Mouse (Mus musculus): ENCODE results near the gene Hoxc9. TPM values are rescaled to one million over a fixed set of nuclear protein-coding genes. Genes with fewer than 3 reads are reported as not detected.

Gene Hoxc9
- total RNA-seq, 2 experiments from 2014 or later = not detected

DNA sequence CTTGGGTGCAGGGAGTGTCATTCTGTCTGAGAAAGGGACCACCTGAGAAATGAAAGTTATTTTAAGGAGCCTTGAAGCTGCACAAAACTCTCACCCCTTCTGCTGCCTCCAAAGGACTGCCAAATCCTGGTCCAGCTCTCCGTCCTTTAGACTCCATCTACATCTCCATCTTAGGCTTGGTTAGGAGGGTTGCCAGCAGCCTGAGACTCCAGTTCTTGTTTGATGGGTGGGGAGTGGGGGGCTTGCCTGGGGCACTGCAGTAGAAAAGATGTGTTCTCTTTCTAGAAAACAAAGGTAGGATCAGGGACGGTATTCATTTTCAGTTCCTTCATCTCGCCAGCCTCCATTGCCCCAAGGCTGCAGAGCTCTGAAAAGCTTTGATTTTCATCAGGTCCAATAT, 21.2 kb downstream of the Hoxc9 start:
- ATAC-seq (replicated peaks; ENCODE audit: poor library complexity, severe bottlenecking) = no peak

DNA sequence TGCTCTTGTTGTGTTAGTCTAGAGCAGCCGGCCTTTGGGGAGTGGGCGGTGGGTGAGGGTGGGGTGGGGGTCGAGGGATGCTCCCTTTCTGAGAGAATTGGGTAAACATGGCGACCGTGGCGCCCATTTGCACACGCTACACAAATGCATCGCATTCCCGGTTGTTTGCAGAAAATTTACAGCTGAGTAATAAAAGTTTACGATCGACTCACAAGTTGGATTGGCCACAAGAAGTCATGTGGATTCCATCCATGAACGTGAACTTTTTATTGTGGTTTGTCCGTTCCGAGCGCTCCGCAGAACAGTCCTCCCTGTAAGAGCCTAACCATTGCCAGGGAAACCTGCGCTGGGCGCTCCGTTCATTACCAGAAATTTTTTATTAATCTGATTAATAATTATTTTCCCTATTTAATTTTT, 21.7 kb downstream of the Hoxc9 start, which contains the start of gene Hoxc6:
TSS of gene Hoxc6 (plus strand) at position 319 of the 417 bp plus-strand sequence.
- ATAC-seq (replicated peaks; ENCODE audit: poor library complexity, severe bottlenecking) = no peak

DNA sequence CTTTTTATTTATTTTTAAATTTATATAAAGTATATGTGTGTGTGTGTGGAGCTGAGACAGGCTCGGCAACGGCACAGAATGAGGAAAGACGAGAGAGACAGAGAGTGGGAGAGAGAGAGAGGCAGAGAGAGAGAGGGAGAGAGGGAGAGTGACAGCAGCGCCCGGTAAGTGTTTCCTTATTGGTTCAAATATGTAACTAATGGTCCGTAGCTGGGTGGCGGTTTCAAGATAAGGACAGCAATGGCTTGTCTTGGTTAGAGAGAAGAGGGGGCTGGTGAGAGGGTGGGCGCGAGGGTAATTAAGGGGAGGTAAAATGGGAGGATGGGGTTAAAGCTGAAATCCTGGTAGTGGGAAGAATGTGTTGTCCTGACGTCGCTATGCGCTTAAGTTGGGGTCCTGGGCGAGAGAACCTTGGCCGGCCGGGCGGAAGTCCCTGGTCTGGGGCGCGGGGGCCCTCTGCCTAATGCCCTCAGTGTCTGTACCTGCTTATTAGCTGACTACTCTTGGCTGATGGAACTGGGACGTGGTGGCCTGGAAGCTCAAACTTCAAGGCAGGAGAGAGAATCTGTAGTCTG, 22.5 kb downstream of the Hoxc9 start:
- ATAC-seq (replicated peaks; ENCODE audit: poor library complexity, severe bottlenecking) = peak; percentile 6; the same call in 1 of the 2 replicates

DNA sequence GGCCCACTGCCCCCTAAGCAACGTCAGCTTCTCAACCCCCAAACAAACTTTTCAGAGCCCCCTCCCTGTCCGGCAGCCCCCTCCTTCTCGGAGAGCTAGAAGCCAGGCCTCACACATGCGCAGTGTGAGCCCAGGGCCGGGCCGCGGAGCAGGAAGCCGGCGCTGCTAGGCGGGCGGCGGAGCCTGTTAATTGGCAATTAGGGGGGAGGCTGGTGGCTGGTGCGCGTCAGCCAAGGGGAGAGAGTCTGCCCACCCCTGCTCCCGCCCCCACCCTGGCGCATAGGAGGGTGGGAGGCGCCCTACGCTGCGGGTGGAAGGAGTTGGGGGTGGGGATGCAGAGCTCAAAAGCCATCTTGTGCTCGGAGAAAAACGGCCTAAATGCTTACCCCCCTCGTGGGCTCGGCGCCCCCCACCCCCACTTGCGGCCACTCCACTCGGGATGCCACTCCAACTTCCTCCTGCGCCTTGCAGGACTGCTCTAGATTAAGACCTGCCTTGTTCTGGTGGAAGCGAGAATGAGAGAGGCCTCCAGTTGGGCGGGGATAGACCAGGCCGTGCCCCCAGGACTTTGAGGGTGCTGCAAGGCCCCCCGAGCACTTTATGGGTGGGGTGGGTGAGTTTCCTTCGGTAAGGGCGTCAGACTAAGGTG, 23.1 kb downstream of the Hoxc9 start:
- peak; percentile 56 for ATAC-seq (replicated peaks; ENCODE audit: poor library complexity, severe bottlenecking)

DNA sequence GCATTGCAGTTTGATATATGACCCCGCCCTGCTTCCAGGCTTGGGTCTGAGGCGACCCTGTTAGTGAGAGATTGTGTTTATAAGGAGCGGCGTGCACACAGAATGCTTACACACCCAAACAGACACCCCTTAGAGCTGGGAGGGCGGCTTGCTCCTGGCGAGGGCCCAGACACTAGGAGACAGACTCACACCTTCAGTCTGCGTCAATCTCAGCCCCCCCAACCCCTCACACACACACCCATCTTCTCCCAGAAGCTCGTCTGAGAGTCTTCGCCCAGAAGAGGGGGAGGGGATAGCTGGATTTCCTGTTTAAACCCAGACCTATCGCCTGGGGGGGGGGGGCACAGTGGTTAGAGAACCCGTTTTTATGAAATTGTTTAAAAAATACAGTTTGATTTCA, 23.7 kb downstream of the Hoxc9 start:
- ATAC-seq (replicated peaks; ENCODE audit: poor library complexity, severe bottlenecking) = no peak

DNA sequence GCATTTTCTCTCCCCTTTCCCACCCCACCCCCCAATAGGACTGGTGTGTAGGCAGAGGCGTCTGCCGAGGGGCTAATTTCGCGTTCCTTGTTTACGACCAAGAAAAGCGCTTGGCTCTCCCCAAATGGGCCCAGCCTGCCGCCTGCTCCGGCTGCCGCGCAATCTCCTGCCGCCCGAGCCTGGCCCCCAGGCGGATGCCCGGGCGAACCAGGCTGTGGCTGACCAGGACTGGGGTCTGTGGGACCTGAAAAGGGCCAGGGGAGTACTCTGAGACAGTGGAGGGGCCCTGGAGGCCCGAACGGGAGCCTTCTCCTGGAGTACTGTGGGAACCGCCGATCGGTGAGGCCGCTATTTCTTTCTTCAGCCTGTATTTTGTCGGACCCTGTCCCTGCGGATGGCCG, 24.3 kb downstream of the Hoxc9 start:
- no peak for ATAC-seq (replicated peaks; ENCODE audit: poor library complexity, severe bottlenecking)

DNA sequence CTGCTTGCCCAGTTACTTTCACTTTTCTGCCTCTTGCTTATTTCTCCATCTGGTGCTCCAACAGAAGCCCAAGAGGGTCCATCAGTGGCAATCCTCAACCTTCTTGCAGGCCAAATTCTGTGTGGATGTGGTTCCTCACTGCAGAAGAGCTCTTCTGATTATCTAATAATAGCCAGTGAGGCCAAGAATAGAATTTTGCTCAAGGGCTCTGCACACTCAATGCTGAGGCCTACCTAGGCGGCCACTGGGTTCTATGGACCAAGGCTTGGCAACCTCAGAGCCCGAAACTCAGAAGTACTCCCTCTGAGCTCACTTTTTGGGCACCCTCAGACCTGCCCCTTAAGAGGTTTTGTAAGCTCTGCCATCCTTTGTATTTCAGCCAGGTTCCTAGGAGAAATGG, 25.1 kb downstream of the Hoxc9 start:
- ATAC-seq (replicated peaks; ENCODE audit: poor library complexity, severe bottlenecking) = no peak

DNA sequence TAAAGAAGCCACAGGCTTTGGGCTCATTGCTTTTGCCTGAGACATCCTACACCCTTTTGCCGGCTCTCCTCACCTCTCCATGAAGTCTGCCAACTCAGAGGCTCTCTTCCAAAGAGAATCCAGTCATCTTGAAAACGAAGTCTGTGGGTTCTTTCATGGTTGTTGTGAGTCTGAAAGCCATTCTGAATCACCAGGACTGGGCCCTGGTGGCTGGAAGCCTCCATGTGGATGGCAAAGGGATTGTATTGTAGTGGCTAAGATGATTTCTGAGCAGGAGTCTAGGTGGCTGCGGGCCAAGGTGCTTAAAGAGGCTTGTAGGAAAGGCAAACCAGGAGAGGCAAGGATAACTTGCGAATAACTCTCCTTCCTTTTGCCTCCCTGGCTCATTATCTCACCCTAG, 25.9 kb downstream of the Hoxc9 start:
- ATAC-seq (replicated peaks; ENCODE audit: poor library complexity, severe bottlenecking) = no peak

DNA sequence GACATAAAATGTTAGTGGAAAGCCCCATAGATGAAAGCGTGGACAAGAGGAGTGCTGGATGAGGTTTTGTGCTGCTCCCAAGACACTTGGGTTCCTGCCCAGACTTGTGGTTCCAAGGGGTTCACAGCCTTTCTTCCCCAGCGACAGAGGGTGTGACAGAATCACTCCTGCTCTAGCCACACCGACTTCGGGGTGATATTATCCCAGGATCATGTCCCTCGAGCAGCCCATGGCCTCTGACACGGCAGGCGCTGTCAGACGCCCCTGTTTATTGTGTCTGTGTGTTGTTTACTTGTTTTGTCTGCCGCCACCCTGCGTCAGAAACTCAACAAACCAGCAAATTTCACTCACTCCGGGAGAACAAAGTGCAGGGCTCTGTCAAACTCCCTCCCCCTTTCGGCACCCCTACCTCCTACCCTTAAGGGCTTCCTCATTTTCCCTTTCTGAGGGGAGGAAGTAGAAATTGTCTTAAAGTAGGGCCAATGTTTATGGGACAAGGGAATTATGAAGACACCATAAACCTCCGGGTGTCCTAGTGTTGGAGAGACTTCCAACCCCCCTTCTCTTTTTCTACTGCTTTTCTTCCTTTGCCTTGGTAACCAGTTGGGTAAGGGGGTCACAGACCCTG, 26.7 kb downstream of the Hoxc9 start:
- no peak; the same call in 1 of the 2 replicates for ATAC-seq (replicated peaks; ENCODE audit: poor library complexity, severe bottlenecking)

DNA sequence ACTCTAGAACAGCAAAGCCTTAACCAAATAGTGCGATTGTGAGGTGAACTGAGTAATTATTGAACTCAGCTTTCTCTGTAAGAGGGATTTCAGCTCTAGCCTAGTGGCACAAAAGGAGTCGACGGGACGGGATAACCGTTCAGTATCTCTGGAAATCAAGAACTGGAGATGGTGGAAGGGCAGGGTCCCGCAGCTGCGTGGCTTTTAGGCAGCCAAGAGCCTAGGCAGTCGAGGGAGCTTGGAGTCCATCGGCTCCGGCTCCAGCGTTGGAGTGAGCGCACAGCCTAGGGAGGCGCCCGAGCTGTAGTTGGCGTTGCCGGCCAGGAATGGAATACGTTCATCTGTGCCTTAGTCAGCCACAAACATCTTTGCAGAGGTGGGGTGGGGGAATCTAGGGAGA, 29.1 kb downstream of the Hoxc9 start:
- ATAC-seq (replicated peaks; ENCODE audit: poor library complexity, severe bottlenecking) = no peak

DNA sequence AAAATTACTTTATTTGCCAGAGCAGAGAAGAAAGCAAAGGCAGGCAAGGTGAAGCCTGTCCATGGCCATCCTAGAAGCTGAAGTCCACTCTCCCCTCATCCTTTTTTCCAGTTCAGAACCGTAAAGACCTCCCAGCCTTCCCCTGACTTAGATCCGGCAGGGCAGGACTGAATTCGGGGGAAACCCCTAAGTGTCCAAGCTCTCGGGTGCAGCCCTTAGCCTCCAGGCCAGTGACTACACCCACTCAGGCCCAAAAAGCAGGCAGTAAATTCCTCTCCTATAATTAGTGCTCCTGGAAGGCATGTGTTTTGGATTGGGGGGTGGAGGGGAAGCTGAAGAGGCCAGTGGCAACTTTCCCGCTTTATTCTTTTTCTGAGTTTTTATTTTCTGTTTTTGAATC, 29.6 kb downstream of the Hoxc9 start:
- ATAC-seq (replicated peaks; ENCODE audit: poor library complexity, severe bottlenecking) = no peak

DNA sequence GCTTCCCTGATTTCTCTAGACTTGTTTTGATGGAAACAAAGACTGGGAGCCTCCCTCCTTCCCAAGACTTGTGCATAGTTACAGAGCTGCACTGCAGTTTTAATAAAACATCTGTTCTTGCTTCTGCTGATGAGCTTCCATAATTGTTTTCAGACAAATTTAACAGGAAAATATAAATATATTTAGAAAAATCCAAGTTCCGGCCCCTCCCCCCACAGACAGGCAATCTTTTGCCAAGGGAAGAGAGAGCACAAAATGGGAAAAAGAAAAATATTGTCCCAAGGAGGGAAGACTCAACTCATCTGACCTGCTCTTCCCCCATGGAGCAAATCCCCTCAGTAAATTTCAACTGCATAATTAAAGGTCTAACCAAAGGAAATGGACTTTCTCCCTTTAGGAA, 30.1 kb downstream of the Hoxc9 start:
- no peak for ATAC-seq (replicated peaks; ENCODE audit: poor library complexity, severe bottlenecking)

DNA sequence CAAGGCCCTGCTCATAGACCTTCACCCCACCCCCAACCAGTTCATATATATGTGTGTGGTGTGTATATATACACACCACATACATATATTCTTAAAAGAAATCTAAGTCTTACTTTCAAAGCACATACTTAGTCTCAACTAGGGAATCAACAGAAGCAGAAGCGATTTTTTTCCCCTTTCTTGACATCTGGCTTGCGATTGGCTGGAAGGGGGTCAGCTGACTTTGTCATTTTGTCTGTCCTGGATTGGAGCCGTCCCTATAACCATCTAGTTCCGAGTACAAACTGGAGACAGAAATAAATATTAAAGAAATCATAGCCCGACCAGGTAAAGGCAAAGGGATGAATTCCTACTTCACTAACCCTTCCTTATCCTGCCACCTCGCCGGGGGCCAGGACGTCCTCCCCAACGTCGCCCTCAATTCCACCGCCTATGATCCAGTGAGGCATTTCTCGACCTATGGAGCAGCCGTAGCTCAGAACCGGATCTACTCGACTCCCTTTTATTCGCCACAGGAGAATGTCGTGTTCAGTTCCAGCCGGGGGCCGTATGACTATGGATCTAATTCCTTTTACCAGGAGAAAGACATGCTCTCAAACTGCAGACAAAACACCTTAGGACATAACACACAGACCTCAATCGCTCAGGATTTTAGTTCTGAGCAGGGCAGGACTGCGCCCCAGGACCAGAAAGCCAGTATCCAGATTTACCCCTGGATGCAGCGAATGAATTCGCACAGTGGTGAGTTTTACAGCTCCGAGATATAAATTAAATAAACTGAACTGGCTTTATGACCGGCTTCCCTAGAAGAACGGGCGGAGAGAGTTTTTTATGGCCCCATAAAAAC, 33.2 kb downstream of the Hoxc9 start:
- no peak for ATAC-seq (replicated peaks; ENCODE audit: poor library complexity, severe bottlenecking)

DNA sequence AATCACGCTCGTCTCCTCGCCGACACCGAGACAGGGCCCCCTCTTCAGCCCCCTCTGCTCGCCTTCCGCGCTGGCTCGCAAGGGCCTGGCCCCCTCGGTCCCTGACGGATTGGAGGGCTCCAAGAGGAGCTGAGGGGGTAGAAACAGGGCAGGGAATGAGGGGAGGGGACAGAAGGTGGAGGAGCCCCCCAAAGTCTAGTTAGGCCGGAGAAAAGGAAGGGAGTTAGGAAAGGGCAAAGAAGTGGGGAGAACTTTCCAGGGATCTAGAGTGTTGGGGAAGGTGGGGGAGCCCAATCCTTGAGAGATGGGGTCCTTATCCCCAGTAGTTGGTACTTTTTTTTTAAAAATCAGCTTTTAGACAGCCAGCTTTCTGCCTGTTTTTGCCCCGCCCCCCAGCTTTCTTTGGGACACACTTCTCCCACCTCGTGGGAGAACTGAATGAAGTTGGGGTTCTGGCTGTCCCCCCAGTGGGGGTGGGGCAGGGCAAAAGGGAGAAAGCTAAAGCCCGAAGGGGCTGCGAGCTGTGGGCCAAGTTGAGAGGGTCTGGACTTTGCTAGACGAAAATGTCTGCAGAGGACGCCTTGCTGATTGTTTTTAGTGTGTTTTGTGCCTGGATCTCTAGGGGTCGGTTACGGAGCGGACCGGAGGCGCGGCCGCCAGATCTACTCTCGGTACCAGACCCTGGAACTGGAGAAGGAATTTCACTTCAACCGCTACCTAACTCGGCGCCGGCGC, 34.0 kb downstream of the Hoxc9 start:
- no peak for ATAC-seq (replicated peaks; ENCODE audit: poor library complexity, severe bottlenecking)

DNA sequence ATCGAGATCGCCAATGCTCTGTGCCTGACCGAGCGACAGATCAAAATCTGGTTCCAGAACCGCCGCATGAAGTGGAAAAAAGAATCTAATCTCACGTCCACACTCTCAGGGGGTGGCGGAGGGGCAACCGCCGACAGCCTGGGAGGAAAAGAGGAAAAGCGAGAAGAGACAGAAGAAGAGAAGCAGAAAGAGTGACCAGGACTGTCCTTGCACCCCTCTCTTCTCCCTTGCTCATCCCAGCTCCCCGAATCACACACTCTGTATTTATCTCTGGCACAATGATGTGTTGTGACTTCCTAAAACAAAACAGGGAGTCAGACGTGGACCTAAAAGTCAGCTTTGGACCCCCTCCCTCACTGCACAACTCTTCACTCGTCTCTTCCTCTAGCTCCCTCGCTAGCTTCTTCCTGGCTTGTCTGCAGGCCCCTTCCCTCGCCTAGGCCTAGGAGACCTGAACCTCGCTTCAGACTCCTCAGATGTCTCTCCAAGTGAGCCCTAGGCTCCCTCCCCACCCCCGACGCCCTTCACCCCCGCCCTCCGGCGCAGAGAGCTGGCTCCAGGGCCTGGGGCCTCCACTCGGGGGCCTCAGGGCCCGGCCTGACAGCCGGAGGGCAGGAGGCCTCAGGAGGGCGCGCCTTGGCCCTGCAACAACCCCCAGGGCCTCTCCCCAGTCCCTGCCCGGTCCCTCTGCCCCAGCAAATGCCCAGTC, 34.8 kb downstream of the Hoxc9 start:
- no peak for ATAC-seq (replicated peaks; ENCODE audit: poor library complexity, severe bottlenecking)

DNA sequence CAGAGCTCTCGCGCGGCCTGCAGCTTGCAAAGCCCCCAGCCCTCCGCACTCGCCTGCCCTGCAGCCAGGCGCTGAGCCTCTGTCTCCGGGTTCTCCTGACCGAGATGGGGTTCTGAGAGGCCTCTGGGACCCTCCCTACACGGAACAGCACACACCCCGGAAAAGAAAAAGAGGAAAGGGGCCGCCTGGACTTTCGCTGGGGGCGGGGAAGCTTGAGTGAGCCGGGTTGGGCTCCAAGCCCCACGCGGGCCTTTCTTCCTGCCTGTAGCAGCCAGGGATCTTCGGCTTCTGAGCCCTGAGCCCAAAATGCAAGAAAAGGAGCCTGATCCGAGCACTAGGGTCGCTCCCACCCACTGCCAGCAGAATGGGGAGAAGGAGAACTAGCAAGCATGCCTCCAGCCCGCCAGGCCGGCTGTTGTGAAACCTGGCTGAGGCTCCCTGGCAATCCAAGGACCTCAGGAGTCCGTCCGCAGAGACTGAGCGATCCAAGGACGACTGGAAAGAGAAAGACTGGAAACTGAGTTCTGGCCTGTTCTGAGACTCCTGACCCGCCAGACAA, 35.8 kb downstream of the Hoxc9 start:
- ATAC-seq (replicated peaks; ENCODE audit: poor library complexity, severe bottlenecking) = peak; percentile 24; the same call in 1 of the 2 replicates

DNA sequence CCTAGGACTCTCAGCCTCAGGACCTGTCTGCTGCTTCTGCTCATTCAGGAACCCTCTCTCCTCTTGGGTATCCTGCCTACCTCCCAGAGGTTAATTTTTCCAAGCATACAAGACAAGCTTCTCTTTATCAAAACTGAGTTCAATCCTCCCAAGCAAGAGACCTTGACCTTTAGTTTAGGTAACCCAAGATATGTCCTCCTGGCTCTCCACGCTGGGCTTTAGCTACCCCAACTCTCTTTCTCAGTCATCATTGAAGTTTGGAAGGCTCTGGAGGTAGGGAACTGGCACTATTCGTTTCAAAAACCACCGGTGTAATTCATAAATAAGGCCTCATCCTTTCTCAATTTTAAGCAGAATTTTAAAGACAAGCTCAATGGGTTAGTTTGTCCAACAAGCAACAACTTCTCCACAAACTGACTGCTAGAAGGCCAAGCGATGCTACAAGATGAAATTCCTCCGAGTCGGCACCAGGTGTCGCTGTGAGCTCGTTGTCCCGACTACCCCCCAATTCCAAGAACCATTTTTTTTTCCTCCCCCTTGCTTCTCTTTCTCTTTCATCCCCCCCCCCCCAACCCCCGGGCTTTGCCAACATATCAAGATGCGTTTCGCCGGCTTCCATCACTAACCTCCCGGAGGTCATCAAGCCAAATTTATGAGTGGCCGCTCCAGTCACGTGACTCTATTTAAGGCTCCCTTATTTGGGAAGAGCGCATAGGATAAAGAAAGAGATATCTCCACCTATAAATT, 37.2 kb downstream of the Hoxc9 start:
- 0 out of 2 replicates have a peak, but pooled peaks have one; percentile 40 for ATAC-seq (replicated peaks; ENCODE audit: poor library complexity, severe bottlenecking)

DNA sequence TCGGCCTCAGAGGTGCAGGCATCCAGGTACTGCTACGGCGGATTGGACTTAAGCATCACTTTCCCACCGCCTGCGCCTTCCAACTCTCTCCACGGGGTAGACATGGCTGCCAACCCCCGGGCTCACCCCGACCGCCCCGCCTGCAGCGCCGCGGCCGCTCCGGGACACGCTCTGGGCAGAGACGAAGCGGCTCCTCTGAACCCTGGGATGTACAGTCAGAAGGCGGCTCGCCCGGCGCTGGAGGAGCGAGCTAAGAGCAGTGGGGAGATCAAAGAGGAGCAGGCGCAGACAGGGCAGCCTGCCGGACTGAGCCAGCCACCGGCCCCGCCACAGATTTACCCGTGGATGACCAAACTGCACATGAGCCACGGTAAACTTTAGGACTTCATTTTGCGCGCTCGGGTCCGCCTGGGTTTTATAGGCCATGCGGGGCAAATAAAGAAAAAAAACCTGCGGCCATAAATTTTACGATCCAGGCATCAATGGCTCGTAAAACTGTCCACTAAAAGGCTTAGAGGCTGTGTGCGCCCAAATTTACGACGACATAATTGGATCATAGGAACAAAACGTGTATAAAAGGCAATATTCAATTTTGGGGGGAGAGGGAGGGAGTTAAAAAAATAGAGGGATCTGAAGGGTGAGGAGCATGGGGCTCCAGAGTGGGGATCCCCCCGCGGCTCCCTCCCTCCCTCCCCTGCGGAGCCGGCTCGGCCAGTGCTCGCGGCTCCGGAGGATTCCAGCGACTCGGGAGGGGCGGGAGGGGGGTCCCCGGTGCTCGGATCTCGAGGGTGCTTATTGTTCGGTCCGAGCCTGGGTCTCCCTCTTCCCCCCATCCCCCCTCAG, 38.1 kb downstream of the Hoxc9 start:
- ATAC-seq (replicated peaks; ENCODE audit: poor library complexity, severe bottlenecking) = no peak

Data from granulocyte monocyte progenitor cell, adult 5-6 weeks (primary cell).